Mouse (Mus musculus) B cell, adult 62 days (primary cell): Measurements from ENCODE around the gene Lamc2. TPM values are rescaled to one million over a fixed set of nuclear protein-coding genes. Genes with fewer than 3 reads are reported as not detected.

Source experiments
- total RNA-seq: library from RNA; stranded (reverse); gene quantifications from 4 replicates; pipeline ENCODE4 v1.2.4, GENCODE M21; 2023

The Lamc2 gene
- total RNA-seq = 0.45 TPM in 1 of 4 replicates, not detected in the others

GRCm38 (mm10) chr1:153185828-153186803 lies at the start of gene Lamc2:
Lamc2 (minus strand) TSS chr1:153186447.

Other genes with a start within 250 kb of the Lamc2 start
- gene Nmnat2, start 231.5 kb downstream of the Lamc2 start, total RNA-seq = not detected in 4 replicates
- 23.0 to 28.4 TPM (median 25.1 TPM) in 4 replicates for gene Lamc1, start 146.3 kb upstream of the Lamc2 start, total RNA-seq
- 1.9 to 3.7 TPM (median 2.2 TPM) in 4 replicates for gene Shcbp1l, start 238.7 kb upstream of the Lamc2 start, total RNA-seq